In the genomic region with DNA sequence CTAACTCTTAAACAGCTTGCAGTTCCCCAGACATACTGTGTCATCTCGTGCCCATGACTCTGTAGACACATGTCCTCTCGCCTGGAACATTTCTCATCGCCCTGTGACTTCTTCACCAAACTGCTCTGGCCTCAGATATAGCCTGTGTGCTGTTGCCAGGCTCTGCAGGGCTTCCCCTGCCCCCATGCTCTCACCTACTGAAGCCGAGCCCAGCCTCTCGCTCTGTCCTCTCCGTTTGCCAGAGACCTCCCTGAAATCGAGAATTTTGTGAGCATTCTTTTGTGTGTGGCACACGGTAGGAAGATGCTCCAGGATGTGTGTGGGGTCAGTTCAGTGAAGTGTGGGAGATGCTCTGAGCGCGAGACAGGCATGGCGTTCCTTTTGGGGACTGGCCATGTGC, we compare ENCODE assay signal across 20 mouse cellular contexts.
"Had no signal": no experiment of that assay in that cellular context is flagged by ENCODE, and none has a peak within 500 bp of the region (broad histone marks: within the 10 kb centered on the region; RNA-seq: fewer than 3 reads in every experiment).

No protein-coding gene starts in this region.

- H3K4me2 ChIP-seq: lung, embryonic 15.5 days; midbrain, embryonic 12.5 days; neural tube, embryonic 13.5 days; neural tube, embryonic 15.5 days had no signal

- H3K27ac ChIP-seq: lung, embryonic 15.5 days; midbrain, embryonic 10.5 days; midbrain, embryonic 12.5 days; neural tube, embryonic 13.5 days; neural tube, embryonic 15.5 days had no signal

- H3K36me3 ChIP-seq: lung, embryonic 15.5 days; midbrain, embryonic 12.5 days; neural tube, embryonic 13.5 days; neural tube, embryonic 15.5 days had no signal

- H3K9me3 ChIP-seq: lung, embryonic 15.5 days; midbrain, embryonic 10.5 days; midbrain, embryonic 12.5 days; neural tube, embryonic 13.5 days; neural tube, embryonic 15.5 days had no signal

- H3K4me1 ChIP-seq: midbrain, embryonic 12.5 days; neural tube, embryonic 13.5 days; neural tube, embryonic 15.5 days had no signal

- H3K9ac ChIP-seq: lung, embryonic 15.5 days; midbrain, embryonic 12.5 days; neural tube, embryonic 13.5 days; neural tube, embryonic 15.5 days had no signal

- DNase-seq: lung, adult 2 months; lung, postnatal 14 days; lung, postnatal 4 days; midbrain, embryonic 14.5 days; retina, postnatal 1 day; right cerebral cortex, adult 18-20 months; right cerebral cortex, postnatal 25 days; right cerebral cortex, postnatal 4 days; spleen, adult 18-20 months; thymus, adult 18-20 months; thymus, postnatal 14 days; thymus, postnatal 36 days had no signal

- ATAC-seq: lung, postnatal 0 days; midbrain, embryonic 16.5 days had no signal

- H3K27me3 ChIP-seq: lung, embryonic 15.5 days; midbrain, embryonic 12.5 days; neural tube, embryonic 13.5 days; neural tube, embryonic 15.5 days had no signal

- H3K4me3 ChIP-seq: lung, embryonic 15.5 days; midbrain, embryonic 10.5 days; midbrain, embryonic 12.5 days; myocyte; neural tube, embryonic 13.5 days; neural tube, embryonic 15.5 days had no signal
